Mouse (Mus musculus) lung, adult 2 months (tissue): Measurements from ENCODE around the gene Gp1bb.

Source experiments
- CTCF ChIP-seq: fragments of 200-500 bp; IDR thresholded peaks from 2 replicates; pipeline ENCODE4 v1.5.1; 2011; ENCODE audit warnings: mild to moderate bottlenecking, low read length, control low read depth; ENCODE audit not compliant: insufficient read depth
- POLR2A ChIP-seq: fragments of 200-500 bp; IDR thresholded peaks from 2 replicates; pipeline ENCODE4 v1.6.1; 2011; ENCODE audit warnings: low read depth, mild to moderate bottlenecking, control low read depth, low read length, borderline replicate concordance; ENCODE audit errors: extremely low read depth

DNA sequence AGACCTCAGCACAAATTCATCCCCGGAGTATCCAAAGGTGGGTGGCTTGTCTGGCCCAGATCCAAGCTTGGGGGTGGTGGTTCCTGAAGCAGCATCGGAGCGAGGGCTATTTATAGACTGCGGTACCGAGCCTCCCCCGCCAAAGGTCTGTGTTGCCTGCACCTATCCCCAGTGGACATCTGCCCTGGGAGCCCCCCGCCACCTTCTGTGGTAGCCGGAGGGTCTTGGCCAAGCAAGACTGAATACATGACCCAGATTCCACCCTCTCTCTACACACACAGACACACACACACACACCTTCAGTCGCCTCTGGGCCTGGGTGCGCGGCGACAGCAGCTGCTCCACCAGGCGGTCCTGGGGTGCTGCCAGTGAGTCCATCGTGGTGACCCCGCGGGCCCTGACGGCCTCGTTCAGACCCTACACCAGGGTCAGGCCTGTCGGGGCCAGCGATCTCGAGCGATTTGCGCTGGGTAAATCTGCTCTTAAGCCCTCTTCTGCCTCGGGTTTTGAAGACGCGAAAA, 3.6 kb upstream of the Gp1bb start:
- TF ChIP-seq CTCF: no peak
- no peak for TF ChIP-seq POLR2A
